Mouse (Mus musculus): ENCODE data around the gene Arhgap45.

The Arhgap45 gene

GRCm38 (mm10) chr10:80057683-80058326 lies 41.4 kb downstream of the Arhgap45 start:
- no peak for DNase-seq

- DNase-seq: no peak
Measured at GRCm38 (mm10) chr10:80063104-80063503, 46.7 kb downstream of the Arhgap45 start.

GRCm38 (mm10) chr10:80063877-80064650 lies 47.6 kb downstream of the Arhgap45 start:
- peak; percentile 48 for DNase-seq

GRCm38 (mm10) chr10:80069251-80069650 lies 52.8 kb downstream of the Arhgap45 start:
- no peak for DNase-seq

- no peak for DNase-seq
Measured at GRCm38 (mm10) chr10:80069948-80070450, 53.5 kb downstream of the Arhgap45 start.

- no peak for DNase-seq
Measured at GRCm38 (mm10) chr10:80070837-80071515, 54.5 kb downstream of the Arhgap45 start.

GRCm38 (mm10) chr10:80071516-80071900 lies 55.1 kb downstream of the Arhgap45 start:
- no peak for DNase-seq

GRCm38 (mm10) chr10:80072623-80073489 lies 56.4 kb downstream of the Arhgap45 start:
- DNase-seq: no peak

GRCm38 (mm10) chr10:80074813-80075601 lies 58.6 kb downstream of the Arhgap45 start:
- DNase-seq: peak; percentile 79

- DNase-seq: no peak
Measured at GRCm38 (mm10) chr10:80075924-80076323, 59.5 kb downstream of the Arhgap45 start.

- DNase-seq: no peak
Measured at GRCm38 (mm10) chr10:80076386-80076785, 59.9 kb downstream of the Arhgap45 start.

GRCm38 (mm10) chr10:80077312-80077711 lies 60.9 kb downstream of the Arhgap45 start:
- no peak for DNase-seq

GRCm38 (mm10) chr10:80078366-80078765 lies 61.9 kb downstream of the Arhgap45 start:
- DNase-seq: no peak

- no peak for DNase-seq
Measured at GRCm38 (mm10) chr10:80080396-80081070, 64.1 kb downstream of the Arhgap45 start.
